Mouse (Mus musculus) cerebellum, postnatal 4 days (tissue): Measurements from ENCODE around the gene Pla2g5.
"Not testable (repeated sequence)": the region's sequence is repeated elsewhere in the genome, so short reads cannot be mapped to it uniquely, and the experiment has no call there.

Experiments used
- DNase-seq, 2 experiments: peaks; one replicate each; pipeline ENCODE4 v3.0.0; 2022; ENCODE audit warnings: low spot score in 2 of 2, mixed read lengths in 1 of 2

Gene Pla2g5

DNA sequence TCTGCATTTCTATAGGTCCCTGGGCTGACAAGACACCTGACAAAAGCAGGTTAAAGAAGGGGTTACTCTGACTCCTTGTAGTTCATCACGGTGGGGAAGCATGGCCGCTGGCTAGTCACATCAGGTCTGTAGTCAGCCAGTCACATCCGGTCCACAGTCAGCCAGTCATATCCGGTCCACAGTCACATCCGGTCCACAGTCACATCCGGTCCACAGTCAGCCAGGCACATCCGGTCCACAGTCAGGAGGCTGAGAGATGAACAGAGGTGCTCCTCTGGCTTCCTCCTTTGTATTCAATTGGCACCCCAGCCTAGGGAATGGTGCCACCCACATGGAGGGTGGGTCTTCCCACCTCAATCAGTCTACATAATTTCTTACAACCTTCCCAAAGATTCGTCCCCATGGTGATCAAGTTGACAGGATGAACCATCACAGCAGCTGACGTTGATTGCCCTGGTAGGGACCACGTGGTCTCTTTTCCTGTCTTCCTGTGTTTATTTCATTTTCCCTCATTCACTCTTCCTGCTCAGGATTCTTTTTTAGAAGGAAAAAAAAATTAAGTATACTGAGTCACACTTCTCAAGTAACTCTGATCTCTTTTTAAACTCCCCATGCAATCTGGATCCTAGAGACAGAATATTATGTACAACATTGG, at the start of gene Pla2g5:
Gene Pla2g5 (minus strand): TSS at position 139 of the 655 bp plus-strand sequence.
- DNase-seq = no peak

DNA sequence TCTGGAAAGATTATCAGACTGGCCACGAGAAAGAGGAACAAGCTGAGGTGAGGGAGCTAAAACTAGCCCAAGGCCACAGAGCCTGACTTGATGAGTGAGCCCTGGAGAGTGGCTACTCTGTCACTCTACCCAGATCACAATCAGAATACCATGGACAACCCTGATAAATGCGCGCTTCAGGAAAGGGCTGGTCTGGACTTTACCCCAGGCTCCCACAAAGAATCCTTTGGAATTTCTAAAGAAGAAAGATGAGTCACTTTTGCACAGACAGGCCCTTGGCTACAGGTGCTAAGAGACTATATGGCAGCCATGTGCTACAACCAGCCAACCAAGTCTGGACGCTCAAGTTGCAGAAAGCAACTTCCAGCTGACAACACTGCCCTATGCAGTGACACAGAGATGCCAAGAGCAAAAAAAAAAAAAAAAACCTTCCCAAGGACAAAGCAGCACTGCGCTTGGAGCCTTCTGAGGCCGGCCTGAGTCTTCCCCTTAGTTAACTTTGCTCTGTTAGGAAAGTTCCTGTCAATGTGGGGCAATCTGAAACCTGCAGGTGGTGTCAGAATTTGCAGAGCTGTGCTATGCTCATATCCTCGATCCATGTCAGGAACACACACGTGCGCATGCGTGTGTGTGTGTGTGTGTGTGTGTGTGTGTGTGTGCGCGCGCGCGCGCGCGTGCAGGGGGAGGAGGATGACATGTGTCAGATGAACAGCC, 42.5 kb upstream of the Pla2g5 start:
- DNase-seq = no peak

DNA sequence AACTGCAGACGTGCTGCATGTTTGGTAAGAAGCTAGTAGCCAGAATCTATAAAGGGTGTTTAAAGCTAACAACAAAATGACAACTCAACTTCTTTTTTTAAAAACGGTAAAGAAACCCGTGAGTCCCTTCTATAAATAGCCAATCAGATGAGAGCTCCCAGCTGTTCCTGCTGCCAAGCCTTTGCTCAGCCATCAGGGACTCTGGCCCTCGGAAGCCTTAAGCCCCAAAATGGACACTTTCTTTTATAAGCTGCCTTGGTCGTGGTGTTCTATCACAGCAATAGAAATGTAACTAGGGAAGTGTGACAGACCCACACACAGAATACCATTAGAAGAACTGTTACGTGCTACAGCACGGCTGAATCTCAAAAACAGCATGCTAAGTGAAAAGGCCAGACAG, 36.1 kb upstream of the Pla2g5 start:
- DNase-seq = no peak

DNA sequence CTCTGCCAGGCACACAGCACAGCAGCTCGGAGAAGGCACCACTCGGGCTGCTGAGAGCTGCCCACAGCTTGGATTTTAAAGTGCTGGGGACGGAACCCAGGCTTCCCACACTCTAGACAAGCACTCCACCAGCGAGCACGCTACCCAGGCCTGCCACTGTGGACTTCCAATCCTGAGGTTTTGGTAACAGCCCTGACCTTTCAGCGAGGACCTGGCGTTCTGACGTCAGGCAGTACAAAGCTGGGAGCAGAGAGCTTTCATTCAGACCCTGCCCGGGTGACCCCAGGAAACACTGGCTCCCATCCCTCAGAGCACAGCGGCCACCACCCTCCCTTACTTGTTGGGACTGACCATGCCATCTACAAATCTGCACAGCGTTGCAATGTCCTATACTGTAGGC, 30.5 kb upstream of the Pla2g5 start:
- DNase-seq = not testable (repeated sequence)

DNA sequence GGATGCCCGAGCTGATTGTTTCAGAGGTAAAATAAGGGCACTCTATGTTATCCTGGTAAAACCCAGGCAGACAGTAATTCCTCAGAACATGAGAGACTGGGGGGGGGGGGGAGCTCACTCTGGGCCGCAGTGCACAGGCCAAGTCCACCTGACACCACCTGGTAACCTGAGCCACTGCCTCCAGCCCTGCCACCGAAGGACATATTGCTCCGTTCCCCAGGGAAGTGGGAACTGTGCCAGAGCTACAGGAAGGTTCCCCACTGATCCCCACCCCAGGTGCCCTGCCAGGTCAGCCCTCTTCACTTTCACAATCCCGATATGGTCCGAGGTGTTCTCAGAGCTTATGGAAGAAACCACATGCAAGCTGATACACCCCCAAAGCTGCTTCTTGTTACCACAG, 29.4 kb upstream of the Pla2g5 start:
- no peak for DNase-seq

DNA sequence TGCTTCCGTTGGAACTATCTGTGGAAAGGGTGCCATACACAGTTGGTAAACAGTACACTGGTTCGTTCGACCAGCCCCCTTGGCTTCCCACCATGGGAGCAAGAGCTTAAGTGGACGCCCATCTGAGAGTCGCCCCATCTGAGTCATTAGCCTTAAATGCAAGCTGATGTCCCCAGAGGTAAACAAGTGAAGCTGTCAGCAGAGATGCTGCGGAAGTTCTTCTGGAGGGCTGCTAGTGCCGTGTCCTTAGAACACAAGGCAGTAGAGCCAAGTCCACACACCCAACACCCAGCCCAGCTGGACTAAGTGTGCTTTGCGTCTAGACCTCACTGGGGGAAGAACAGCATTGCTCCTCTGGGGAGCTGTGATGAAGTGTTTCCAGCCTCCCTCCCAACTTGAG, 26.4 kb upstream of the Pla2g5 start:
- DNase-seq = no peak

DNA sequence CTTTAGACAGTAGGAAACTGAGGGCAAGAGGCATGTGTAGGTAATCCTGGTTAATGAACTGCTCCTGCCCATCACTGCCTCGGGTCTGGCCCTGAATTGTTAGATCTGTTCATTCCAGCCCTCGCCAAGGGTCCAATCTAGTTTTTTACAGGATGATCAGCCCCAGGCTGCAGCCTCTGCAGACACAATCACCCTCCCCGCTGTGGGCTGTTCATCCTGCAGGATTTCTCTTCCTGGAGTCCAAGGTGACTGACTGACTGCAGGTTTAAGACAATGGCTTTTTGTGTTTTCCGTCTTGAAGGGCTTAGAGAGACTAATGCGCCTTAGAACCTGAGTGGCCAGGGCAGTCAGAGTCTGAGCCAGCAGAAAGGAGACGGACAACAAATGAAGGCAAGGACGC, 25.9 kb upstream of the Pla2g5 start:
- no peak for DNase-seq

DNA sequence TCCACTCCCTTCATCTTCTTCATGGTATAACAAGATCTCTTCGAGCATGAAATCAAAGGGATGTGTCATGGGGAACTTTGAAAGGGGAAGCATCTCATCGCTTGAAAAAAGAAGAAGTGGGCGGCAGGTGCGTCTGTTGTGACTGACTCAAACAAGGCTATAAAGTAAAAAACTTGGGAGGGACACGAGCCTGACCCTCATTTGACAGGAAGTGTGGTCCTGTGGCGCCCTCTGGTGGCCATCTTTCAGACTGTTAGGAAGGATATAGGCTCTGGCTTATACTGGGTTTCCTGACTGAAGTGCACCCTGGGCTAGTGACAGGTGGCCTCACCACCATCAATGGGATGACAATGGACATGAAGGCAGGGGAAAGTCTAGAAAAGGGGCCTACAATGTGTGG, 21.0 kb upstream of the Pla2g5 start:
- DNase-seq = peak; percentile 90 to 93

DNA sequence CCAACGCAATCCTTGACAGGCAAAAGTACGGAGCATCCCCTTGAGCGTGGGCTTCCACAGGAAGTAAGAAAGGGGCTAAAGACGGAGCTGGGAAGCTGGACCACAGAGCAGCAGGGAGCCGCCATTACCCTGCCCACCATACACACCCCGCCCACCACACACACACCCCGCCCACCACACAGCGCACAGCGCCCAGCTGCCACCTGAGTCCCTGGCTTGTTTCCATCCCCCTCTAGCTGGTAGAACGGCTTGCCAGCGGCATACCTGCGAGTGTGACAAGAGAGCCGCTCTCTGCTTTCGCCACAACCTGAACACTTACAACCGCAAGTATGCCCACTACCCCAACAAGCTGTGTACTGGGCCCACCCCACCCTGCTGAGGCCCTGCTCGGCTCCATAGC, 18.9 kb upstream of the Pla2g5 start:
- no peak for DNase-seq

DNA sequence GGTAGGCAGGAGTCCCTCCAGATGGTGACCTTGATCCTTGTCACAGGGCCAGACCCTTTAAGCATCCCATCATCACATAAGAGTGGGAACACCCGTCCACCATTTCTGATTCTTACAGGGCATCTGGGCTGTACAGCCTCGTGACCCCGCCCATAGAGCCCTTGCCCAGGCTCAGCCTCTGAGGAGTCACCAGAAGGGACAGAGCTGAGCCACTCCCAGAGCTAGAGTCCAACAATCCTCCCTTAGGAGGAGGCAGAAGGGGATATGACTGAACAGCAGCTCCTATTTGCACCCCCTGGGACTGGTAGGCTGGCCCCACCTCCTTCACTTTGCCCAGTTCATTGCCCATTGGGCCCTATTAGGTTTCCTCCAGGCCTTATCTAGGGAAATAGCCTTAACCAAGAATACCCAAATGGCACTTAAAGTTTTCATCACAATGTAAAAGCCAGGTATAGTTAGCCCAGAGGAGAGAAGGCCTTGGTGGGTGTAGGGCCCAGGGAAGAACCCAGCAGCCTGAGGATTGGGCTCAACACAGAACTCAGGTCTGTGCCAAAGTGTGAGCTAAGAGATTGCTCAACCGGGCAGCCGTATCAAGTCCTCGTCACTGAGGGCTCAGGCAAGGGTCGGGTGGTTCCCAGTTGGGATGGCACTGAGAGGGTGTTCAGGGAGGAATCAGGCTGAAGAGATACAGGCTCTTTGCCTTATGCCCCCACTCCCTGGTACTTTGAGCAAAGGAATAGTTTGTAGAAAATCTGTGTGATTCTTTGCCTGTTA, 17.7 kb upstream of the Pla2g5 start:
- DNase-seq = no peak

DNA sequence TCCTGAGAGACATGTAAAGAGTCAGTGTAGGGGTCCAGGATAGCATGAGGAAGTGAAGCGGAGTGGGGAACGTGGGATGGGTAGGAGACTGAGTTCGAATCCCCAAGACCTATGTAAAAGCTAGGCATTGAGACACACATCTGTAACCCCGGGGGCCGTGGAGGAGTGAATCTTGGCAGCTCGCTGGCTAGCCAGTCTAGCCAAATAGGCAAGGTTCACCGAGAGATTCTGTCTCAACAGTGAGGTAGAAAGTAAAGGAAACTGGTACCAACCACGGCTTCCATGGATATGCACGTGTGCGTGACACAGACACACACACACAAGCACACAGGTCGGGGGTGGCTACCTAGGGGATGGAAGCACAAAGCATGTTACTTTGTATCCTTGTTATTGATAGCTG, 16.5 kb upstream of the Pla2g5 start:
- DNase-seq = no peak

DNA sequence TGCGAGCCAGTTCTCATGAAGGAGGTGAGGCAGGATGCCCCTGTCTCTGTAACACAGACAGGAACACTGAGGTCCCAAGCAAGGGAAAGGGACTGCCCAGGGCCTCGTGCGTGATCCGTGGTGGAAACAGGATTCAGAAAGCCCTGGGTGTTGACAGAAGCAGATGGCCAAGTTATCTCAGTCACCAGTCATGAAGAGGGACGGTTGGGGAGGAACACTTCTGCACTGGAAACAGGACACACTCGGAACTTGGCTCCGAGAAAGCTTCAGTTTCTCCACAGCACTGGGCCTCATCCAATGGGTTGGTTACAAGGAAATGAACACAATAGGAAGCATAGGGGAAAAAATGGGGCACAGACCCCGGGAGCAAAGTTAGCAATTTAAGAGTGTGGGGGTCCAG, 15.5 kb upstream of the Pla2g5 start:
- no peak for DNase-seq

DNA sequence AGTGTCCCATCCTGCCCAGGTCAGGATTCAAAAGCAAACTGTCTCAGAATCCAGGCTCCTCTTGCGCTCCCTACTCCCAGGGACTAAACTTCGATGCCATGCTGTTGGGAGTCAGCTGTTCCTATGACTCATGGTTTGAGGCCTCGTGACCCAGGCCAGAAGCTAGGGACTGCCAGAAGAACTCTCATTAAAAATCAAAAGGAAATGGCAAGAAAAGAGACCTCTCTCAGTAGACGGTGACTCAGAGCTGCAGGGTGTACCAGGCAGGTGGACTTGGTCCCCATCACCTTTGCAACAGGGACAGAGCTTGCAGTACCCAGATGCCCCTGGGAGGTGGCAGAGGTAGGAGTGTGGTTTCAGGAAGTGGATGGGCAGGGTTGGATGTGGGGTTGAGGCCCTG, 14.4 kb upstream of the Pla2g5 start, which contains the start of gene Pla2g2e:
Gene Pla2g2e (plus strand): TSS at position 212 of the 400 bp plus-strand sequence.
- DNase-seq = no peak

DNA sequence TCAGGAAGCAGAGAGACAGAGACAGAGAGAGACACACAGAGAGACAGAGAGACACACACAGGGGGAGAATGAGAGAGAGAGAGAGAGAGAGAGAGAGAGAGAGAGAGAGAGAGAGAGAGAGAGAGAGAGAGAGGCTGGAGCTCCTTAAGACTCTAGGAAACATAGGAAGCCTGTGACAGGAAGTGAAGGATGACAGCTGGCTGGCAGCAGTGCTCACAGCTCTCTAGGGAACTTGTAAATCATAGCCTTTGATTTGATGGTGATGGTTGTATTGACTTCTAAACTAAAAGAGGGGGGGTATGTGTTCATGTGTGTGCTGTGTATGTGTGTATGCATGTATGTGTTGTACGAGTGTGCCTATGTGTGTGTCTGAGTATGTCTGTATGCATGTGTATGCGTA, 12.7 kb upstream of the Pla2g5 start:
- DNase-seq = no peak

DNA sequence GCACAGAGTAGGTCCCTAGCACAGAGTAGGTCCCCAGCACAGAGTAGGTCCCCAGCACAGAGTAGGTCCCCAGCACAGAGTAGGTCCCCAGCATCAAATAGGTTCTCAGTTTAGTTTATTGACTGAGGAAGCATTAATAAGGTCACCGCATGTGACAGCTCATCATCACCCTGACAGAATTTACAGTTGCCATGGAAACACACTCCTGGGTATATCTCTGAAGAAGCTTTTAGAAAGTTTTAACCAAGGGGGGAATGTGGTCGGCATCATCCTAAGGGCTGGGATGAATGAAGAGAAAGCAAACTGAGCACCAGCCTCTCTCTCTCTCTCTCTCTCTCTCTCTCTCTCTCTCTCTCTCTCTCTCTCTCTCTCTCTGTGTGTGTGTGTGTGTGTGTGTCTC, 12.0 kb upstream of the Pla2g5 start:
- not testable (repeated sequence) for DNase-seq

DNA sequence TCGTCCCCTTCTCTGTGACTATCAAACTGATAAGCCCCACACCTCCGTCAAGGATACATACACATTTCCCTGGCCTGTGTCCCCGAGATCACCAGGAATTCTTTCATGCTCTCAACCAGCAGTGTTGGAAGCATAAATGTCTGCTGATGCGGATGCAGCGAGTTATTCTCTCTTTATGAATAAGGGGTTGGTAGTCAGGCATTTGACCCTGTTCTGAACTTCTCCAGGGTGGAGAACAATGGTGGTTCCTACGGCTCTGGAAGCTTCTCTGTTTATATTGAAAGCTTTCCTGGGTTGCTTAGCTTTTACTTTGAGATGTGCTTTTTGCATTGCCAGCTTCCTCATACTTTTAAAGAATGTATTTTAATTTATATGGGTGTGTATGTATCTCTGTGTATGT, 10.6 kb upstream of the Pla2g5 start, which contains the start of gene Gm13030:
Gene Gm13030 (minus strand): TSS at position 101 of the 400 bp plus-strand sequence.
- no peak for DNase-seq

DNA sequence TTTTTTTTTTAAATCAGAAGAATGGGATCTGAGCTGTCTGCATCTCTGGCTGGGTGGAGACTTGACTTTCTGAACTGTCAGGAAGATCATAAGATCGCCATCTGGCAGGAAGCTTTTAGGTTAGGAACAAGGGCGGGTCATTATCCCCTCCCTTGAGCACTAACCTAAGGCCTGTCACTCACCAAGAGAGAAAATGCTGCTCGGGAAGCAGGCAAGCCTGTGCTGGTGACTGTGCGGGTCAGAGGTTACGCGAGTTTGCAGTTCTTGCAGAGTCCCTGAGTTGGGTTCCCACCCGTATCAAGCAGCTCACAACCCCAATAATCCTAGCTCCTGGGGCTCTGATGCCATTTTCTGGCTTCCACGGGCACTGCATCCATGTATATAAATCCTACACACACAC, 5.4 kb upstream of the Pla2g5 start:
- no peak for DNase-seq

DNA sequence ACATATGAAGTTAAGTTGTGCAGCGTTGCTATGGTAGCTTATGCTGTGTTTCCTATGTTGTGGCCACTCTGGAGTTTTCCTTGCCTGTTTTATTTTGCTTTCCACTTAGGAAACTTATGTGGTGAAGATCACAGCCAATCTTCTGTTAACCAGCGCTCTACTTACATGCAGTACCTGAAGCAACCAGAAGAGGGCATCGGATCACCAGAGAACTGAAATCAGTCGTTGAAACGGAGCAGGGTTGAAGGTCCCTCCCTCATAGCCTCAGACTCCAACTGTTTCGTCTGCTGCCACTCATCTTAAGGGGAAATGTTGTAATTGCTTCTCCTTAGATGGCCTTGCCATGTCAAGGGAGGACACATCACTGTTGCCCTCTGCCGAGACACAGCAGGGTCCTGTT, 3.1 kb upstream of the Pla2g5 start:
- peak in 1 of 2 experiments; percentile 84 for DNase-seq

DNA sequence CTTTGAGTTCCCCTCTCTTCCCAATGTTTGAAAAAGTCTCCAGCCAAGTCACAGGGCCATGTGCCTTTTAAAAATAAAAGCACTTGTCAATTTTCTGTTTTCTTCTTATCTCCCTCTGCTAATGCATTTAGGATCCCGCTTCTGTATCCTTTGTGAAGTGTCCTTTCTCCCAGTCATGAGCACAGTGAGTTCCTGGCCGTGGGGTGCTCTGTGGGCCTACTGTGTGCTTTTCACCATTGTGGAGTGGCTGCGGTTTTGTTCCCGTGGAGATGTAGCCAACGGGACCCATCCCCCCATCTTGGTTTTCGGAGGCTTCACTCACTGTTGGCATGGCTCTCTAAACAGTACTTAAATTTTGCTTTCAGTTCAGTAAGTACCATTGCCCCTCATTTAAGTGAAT, 2.7 kb upstream of the Pla2g5 start:
- DNase-seq = no peak

DNA sequence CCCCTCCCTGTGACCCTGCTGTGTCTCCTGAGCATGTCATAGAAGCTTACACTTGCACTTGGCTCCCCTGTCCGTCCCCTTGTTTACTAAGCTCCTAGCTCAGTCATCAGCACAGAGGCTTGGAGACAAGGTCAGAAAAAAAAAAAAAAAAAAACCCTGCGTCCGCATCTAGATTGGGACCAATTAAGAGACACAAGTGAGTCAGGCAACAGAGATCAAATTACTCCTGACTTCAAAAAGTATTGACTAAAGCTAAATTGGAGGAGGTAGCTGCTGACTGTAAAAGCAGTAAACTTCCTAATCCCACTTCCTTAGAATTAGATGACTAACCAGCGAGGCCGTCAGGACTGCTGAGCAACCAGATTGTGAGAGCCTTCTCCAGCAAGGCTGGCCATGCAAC, 1.8 kb upstream of the Pla2g5 start:
- no peak for DNase-seq

DNA sequence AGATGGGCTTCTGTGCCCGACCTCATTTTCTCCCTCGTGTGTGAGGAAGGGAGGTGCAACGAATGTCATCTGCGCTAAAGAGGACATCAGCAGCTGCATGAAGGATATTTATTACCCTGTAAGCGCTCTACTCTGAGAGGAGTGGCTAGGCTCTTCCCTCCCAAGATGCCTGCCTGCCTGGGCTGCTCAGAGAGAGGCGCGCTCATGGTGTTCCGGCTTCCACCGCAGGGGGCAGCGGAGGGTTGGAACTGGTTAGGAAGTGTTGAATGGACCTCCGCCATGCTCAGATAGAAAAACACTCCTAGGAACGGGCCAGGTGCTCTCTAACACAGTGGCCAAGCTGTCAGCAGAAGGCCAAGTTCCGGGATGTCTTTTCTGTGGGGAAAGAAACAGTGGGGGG, 3.6 kb downstream of the Pla2g5 start:
- peak; percentile 78 to 89 for DNase-seq

DNA sequence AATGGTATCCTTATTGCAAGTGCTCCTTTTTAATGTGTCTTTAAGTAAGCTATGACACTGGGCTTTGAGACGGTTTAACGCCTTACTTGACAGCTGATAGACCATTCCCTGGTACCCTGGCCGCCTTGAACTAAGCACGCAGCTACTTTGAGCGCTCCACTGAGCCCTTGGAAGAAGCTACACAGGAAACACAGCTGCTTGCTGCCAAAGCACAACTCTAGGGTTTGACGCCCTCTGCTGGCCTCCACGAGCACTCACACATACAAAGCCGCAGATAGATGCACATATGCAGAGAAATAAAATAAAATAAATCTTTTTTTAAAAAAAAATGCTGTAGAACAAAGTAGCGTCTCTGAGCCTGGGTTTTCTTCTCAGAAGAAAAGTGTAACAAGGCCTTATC, 4.0 kb downstream of the Pla2g5 start:
- DNase-seq = peak in 1 of 2 experiments; percentile 46

DNA sequence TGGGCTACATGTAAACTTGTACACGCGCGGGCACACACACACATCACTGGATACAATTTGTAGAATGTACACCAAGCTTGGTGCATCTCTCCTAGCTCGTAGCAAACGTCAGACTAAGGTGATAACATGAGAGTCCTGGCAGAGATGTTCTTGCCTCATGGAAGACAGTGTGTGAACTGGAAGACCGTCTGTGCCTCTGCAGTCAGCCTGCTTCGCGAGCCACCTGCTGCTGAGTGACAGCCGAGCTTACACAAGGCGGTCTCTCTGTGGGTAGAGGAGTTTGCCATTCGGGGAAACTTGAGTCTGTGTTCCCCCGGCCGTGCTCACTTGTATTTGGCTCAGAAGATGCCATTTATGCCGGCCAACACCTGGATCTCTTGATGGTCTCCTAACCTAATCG, 4.8 kb downstream of the Pla2g5 start:
- no peak for DNase-seq
